Mouse (Mus musculus): ENCODE results near the gene Ankrd49.

Ankrd49 gene

GRCm38 (mm10) chr9:14740151-14740924 is 44.3 kb downstream of the Ankrd49 start, which contains the start of gene Piwil4:
Gene Piwil4, minus strand, starts transcription at chr9:14740733.
- DNase-seq (ENCODE audit: low spot score) = no peak

GRCm38 (mm10) chr9:14739498-14740150 is 45.0 kb downstream of the Ankrd49 start:
- DNase-seq (ENCODE audit: low spot score) = no peak

- no peak for DNase-seq (ENCODE audit: low spot score)
These were observed 53.6 kb downstream of the Ankrd49 start for GRCm38 (mm10) chr9:14730941-14731541.
